Mouse (Mus musculus) midbrain, embryonic 16.5 days (tissue): ENCODE measurements around the gene Cpox. TPM values are rescaled to one million over a fixed set of nuclear protein-coding genes. Genes with fewer than 3 reads are reported as not detected.

Source experiments
- ATAC-seq: fragments of 200-750 bp; cut with Nextera tagmentation; 2 replicates; pipeline ENCODE4 v1.8.0; 2017; ENCODE audit warnings: moderate TSS enrichment
- H3K27ac ChIP-seq: fragments of 300-500 bp; sonication (generic); 2 replicates; pipeline ENCODE4 v1.5.1; 2014; ENCODE audit warnings: mild to moderate bottlenecking, low read length, mixed read lengths
- H3K27me3 ChIP-seq: fragments of 300-500 bp; sonication (generic); 2 replicates; pipeline ENCODE4 v1.6.1; 2014; ENCODE audit warnings: low read depth, low read length, mixed read lengths; ENCODE audit not compliant: control insufficient read depth, insufficient read depth
- H3K36me3 ChIP-seq: fragments of 300-500 bp; sonication (generic); 2 replicates; pipeline ENCODE4 v1.6.1; 2014; ENCODE audit warnings: mild to moderate bottlenecking, low read length, moderate library complexity, mixed read lengths; ENCODE audit not compliant: control insufficient read depth, insufficient read depth
- H3K4me1 ChIP-seq: fragments of 300-500 bp; sonication (generic); 2 replicates; pipeline ENCODE4 v1.6.1; 2014; ENCODE audit warnings: mild to moderate bottlenecking, low read length, mixed read lengths; ENCODE audit not compliant: control insufficient read depth, insufficient read depth
- H3K4me2 ChIP-seq: fragments of 300-500 bp; sonication (generic); 2 replicates; pipeline ENCODE4 v1.6.1; 2014; ENCODE audit warnings: mild to moderate bottlenecking, low read length, mixed read lengths
- H3K4me3 ChIP-seq: fragments of 300-500 bp; sonication (generic); 2 replicates; pipeline ENCODE4 v1.5.1; 2014; ENCODE audit warnings: low read depth, mild to moderate bottlenecking, low read length, moderate library complexity, mixed read lengths
- H3K9ac ChIP-seq: fragments of 300-500 bp; sonication (generic); 2 replicates; pipeline ENCODE4 v1.6.1; 2014; ENCODE audit warnings: low read depth, low read length, mixed read lengths
- H3K9me3 ChIP-seq: fragments of 300-500 bp; sonication (generic); replicated peaks from 2 replicates; pipeline ENCODE4 v1.6.1; 2014; ENCODE audit warnings: mild to moderate bottlenecking, low read length, mixed read lengths; ENCODE audit not compliant: control insufficient read depth, poor library complexity, severe bottlenecking
- WGBS: fragments of 180-500 bp; shearing (Covaris S2); extraction: QIAGEN DNeasy Blood & Tissue Kit; methylation state at CpG from one replicate; pipeline ENCODE4 v1.1.7; 2014; 5-methylcytosine and 5-hydroxymethylcytosine counted together
- microRNA-seq: library from miRNA; unstranded; fragments of <30 nt; microRNA quantifications from one replicate; pipeline ENCODE4, GENCODE M21; 2017
- polyA plus RNA-seq: library from polyadenylated mRNA; unstranded; fragments of >200 nt; fragmentation: Nextera tagmentation; extraction: Ambion mirVana; gene quantifications from 2 replicates; pipeline ENCODE4 v1.2.1, GENCODE M21; 2015

Gene Cpox
- polyA plus RNA-seq, 1 experiment from 2014 or later, result 13.6 TPM

DNA sequence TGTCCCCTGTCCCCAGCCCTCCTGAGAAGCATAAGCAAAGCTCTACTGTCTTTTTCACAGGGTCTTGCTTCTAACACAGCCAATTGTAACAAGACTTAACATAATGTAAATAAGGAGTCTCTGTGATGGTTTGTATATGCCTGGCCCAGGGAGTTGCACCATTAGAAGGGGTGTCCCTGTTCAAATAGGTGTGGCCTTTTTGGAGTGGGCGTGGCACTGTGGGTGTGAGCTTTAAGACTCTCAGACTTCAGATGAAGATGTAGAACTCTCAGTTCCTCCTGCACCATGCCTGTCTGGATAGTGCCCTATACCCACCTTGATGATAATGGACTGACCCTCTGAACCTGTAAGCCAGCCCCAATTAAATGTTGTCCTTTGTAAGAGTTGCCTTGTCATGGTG, 68.7 kb downstream of the Cpox start:
- Histone ChIP-seq H3K4me2 (no peak overlapping the region), H3K36me3 (peaks cover 8% of the 10 kb centered on the region; the same call in 1 of the 2 replicates), H3K27me3 (no peaks in the 10 kb centered on the region), H3K4me3 (no peak overlapping the region), H3K9ac (no peak overlapping the region), H3K27ac (no peak overlapping the region), H3K9me3 (no peaks in the 10 kb centered on the region), H3K4me1 (no peaks in the 10 kb centered on the region)
- no peak for ATAC-seq
- WGBS, result 95% methylated on average over 1 of the region's 1 CpGs

DNA sequence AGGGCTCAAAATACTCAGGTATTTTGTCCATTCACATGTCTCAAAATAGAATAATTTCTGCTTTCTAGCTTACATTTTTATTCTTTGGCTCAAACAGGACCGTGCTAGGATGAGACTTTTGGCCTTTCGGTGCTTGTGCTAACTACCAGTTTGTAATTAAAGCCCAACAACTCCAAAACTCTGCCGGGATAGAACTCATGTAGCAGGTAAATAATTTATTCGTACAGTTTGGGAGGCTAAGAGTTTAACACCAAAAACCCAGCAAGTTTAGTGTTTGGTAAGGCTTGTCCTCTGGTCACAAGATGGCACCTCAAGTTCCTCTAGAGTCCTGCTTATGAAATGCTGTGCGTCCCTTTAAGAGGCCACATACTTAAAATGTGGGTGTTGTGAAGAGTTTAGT, 70.7 kb downstream of the Cpox start:
- ATAC-seq, result no peak
- Histone ChIP-seq H3K4me1 (no peaks in the 10 kb centered on the region), H3K9ac (no peak overlapping the region), H3K4me3 (no peak overlapping the region), H3K27ac (no peak overlapping the region), H3K4me2 (no peak overlapping the region), H3K27me3 (no peaks in the 10 kb centered on the region), H3K36me3 (no peaks in the 10 kb centered on the region), H3K9me3 (no peaks in the 10 kb centered on the region)
- 94% methylated on average over 5 of the region's 5 CpGs for WGBS

DNA sequence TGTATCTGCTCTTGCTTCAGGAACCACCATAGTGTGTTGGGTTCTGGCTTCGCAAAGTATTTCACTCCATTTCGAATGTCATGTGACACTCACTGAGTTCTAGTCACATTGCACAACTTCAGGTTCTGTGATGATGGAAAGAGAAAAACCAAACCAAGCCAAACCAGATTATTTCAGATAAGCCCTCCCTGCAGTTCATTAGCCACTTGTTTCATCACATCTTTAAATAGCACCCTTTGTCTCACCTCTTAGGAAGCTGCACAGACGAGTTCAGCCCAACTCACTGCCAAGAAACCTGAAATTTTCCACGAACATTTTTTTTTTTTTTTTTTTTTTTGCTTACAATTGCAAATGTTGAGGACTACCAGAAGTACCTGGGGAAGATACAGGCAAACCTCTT, 76.6 kb downstream of the Cpox start:
- no peak overlapping the region for H3K4me2 ChIP-seq
- H3K4me3 ChIP-seq, result no peak overlapping the region
- H3K27me3 ChIP-seq, result no peaks in the 10 kb centered on the region
- H3K36me3 ChIP-seq, result no peaks in the 10 kb centered on the region
- no peak overlapping the region for H3K27ac ChIP-seq
- no peaks in the 10 kb centered on the region for H3K4me1 ChIP-seq
- no peak overlapping the region for H3K9ac ChIP-seq
- 73% methylated on average over 4 of the region's 4 CpGs for WGBS
- ATAC-seq, result no peak
- H3K9me3 ChIP-seq, result no peaks in the 10 kb centered on the region

DNA sequence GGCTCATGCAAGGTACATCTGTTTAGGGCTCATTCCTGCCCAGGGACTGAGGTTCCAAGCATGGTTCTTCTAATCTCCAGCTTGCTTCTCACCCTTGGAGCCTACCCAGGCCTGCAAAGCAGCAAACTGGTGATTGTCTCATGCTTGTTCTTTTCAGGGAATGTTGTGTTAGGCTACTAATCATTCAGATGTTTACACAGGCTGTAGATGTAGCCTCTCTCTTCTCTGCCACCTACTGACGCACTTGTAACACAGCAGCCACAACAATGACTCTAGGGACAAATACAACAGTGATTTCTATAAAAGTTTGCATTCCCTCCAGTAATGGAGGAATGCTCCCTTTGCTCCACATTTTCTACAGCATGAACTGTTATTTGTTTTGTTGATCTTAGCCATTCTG, 81.2 kb downstream of the Cpox start:
- Histone ChIP-seq H3K4me2 (no peak overlapping the region), H3K27ac (no peak overlapping the region), H3K9ac (no peak overlapping the region), H3K4me3 (no peak overlapping the region), H3K27me3 (no peaks in the 10 kb centered on the region), H3K36me3 (no peaks in the 10 kb centered on the region), H3K4me1 (no peaks in the 10 kb centered on the region), H3K9me3 (no peaks in the 10 kb centered on the region)
- 31% methylated on average over 1 of the region's 1 CpGs for WGBS
- no peak for ATAC-seq

DNA sequence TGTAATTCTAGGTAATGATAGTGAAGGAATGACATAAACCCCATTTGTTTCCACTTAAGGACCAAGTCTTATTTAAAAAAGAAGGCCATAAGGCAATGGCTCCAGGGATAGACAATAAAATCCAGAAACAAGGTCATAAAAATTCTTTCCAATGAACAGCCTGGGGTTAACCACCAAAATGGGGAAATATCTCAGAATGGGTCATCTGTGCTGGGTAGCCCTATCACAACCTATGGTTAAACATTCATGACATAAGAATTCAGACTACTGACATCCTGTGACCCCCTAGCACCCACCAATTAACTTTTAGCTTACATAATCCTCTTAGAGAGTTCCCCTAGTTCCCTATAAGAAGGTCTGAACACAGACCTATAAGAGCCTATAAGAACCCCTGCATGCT, 86.1 kb downstream of the Cpox start:
- Histone ChIP-seq H3K9me3 (no peaks in the 10 kb centered on the region), H3K36me3 (no peaks in the 10 kb centered on the region), H3K9ac (no peak overlapping the region), H3K4me1 (no peaks in the 10 kb centered on the region), H3K4me2 (no peak overlapping the region), H3K27me3 (no peaks in the 10 kb centered on the region), H3K27ac (no peak overlapping the region), H3K4me3 (no peak overlapping the region)
- ATAC-seq, result no peak

DNA sequence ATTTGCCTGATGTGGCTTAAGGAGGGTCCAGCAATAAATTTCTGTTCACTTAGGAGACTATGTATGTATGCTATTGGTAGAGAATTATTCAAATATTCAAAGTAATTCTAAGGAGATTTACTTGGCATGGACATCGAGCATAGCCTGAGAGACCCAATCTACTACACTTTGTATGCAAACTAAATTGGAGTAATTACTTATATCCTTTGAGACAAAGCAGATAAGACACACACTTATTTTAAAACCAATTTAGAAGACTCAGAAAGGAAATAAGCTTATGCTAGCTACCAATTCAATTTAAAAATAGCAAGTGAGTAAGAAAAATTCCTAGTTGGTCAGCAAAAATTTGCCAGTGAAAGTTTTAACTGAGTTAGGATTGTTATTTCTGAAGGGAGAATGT, 93.0 kb downstream of the Cpox start, which contains the start of gene Olfr172:
Gene Olfr172, minus strand, starts transcription at position 101 of the 400 bp plus-strand sequence.
- no peak within 1 kb of the TSS for H3K4me2 ChIP-seq

More for the DNA sequence above, 93.0 kb downstream of the Cpox start, which contains the start of gene Olfr172:
- Histone ChIP-seq H3K27ac (no peak within 1 kb of the TSS), H3K4me1 (no peaks in the 10 kb centered on the region), H3K4me3 (no peak within 1 kb of the TSS), H3K27me3 (no peaks in the 10 kb centered on the region), H3K9ac (no peak within 1 kb of the TSS), H3K9me3 (0 out of 2 replicates have a peak, but pooled peaks cover 3% of the 10 kb centered on the region), H3K36me3 (no peaks in the 10 kb centered on the region)
- 81% methylated on average over 1 of the region's 1 CpGs for WGBS
- ATAC-seq, result no peak

Small RNA genes within 50 kb of the gene (microRNA-seq; reads per million reads assigned to microRNA genes)
- gene Gm27564, result not detected

Other genes starting within 250 kb of the Cpox start
- 12.6 and 13.2 TPM in 2 replicates for gene St3gal6, start 146.0 kb upstream of the Cpox start, polyA plus RNA-seq
- gene Gm813, start 53.3 kb upstream of the Cpox start, polyA plus RNA-seq, result not detected in 2 replicates
- gene E330017A01Rik, start 31.6 kb upstream of the Cpox start, polyA plus RNA-seq, result not detected in 2 replicates
- gene Gpr15, start 48.8 kb downstream of the Cpox start, polyA plus RNA-seq, result 0.18 TPM in 1 of 2 replicates, not detected in the other
- 144 and 152 TPM in 2 replicates for gene Cldnd1, start 57.6 kb downstream of the Cpox start, polyA plus RNA-seq
- gene Olfr172, start 92.9 kb downstream of the Cpox start, polyA plus RNA-seq, result not detected in 2 replicates
- not detected in 2 replicates for gene Olfr173, start 130.0 kb downstream of the Cpox start, polyA plus RNA-seq
- gene Olfr175-ps1, start 156.5 kb downstream of the Cpox start, polyA plus RNA-seq, result not detected in 2 replicates
- gene Olfr177, start 204.5 kb downstream of the Cpox start, polyA plus RNA-seq, result not detected in 2 replicates
- gene Olfr178, start 221.8 kb downstream of the Cpox start, polyA plus RNA-seq, result not detected in 2 replicates